9 mouse cellular contexts compared by ENCODE assay signal in genomic region chr3:94582944-94583343, GRCm38 (mm10). TPM values are rescaled to one million over a fixed set of nuclear protein-coding genes. Genes with fewer than 3 reads are reported as not detected.
DNase-seq lines count a peak whose midpoint lies in the region; ATAC-seq lines count a peak whose summit lies in the region.
"Had no signal": no experiment of that assay in that cellular context is flagged by ENCODE, and none has a peak within 500 bp of the region (broad histone marks: within the 10 kb centered on the region; RNA-seq: fewer than 3 reads in every experiment).

No protein-coding gene starts in this region.

- H3K9ac ChIP-seq in neural tube, embryonic 12.5 days, result no peak overlapping the region
- H3K9ac ChIP-seq in liver, embryonic 15.5 days, result 0 out of 2 replicates have a peak overlapping the region, but pooled peaks have one; percentile 85

- no peaks in the 10 kb centered on the region for H3K27me3 ChIP-seq in neural tube, embryonic 12.5 days (replicated peaks)
- H3K27me3 ChIP-seq in liver, embryonic 15.5 days, result no peaks in the 10 kb centered on the region

- DNase-seq in frontal cortex, postnatal 36 days (ENCODE audit: low spot score in 2 of 2), result no peak
- DNase-seq in neural tube, embryonic 10.5 days (ENCODE audit: extremely low spot score, low spot score), result no peak
- no peak for DNase-seq in right cerebral cortex, postnatal 4 days
- no peak for DNase-seq in kidney, postnatal 4 days
- DNase-seq in MN1 (ENCODE audit: low spot score), result no peak

- 0 out of 2 replicates have a peak overlapping the region, but pooled peaks have one; percentile 88 for H3K4me3 ChIP-seq in neural tube, embryonic 12.5 days
- H3K4me3 ChIP-seq in liver, embryonic 15.5 days (replicated peaks), result peak overlapping the region; percentile 93

- no peaks in the 10 kb centered on the region for H3K36me3 ChIP-seq in neural tube, embryonic 12.5 days
- no peaks in the 10 kb centered on the region for H3K36me3 ChIP-seq in liver, embryonic 15.5 days (replicated peaks)

- WGBS in neural tube, embryonic 12.5 days, result 75% methylated on average over 7 of the region's 7 CpGs
- 56% methylated on average over 7 of the region's 7 CpGs for WGBS in liver, embryonic 15.5 days (ENCODE audit: insufficient replicate concordance)

- H3K4me1 ChIP-seq in neural tube, embryonic 12.5 days, result peaks cover 19% of the 10 kb centered on the region
- H3K4me1 ChIP-seq in liver, embryonic 15.5 days (replicated peaks), result peaks cover 22% of the 10 kb centered on the region

- 0 out of 2 replicates have a peak, but pooled peaks have one; percentile 4 for ATAC-seq in frontal cortex, adult (ENCODE audit: low TSS enrichment)
- no peak for ATAC-seq in neural tube, embryonic 12.5 days (ENCODE audit: low FRiP score, low read depth)
- no peak for ATAC-seq in liver, embryonic 15.5 days (ENCODE audit: insufficient read depth)

- H3K27ac ChIP-seq in neural tube, embryonic 12.5 days, result no peak overlapping the region
- peak overlapping the region; percentile 84; the same call in 1 of the 2 replicates for H3K27ac ChIP-seq in liver, embryonic 15.5 days (replicated peaks)

- no peaks in the 10 kb centered on the region for H3K9me3 ChIP-seq in neural tube, embryonic 12.5 days
- H3K9me3 ChIP-seq in liver, embryonic 15.5 days (replicated peaks), result no peaks in the 10 kb centered on the region

- H3K4me2 ChIP-seq in neural tube, embryonic 12.5 days (replicated peaks), result no peak overlapping the region
- peak overlapping the region; percentile 94 for H3K4me2 ChIP-seq in liver, embryonic 15.5 days

RNA-seq across cellular contexts. Expression of gene Snx27, which starts 0.4 kb away (rescaled TPM):
- polyA plus RNA-seq in neural tube, embryonic 12.5 days (2016; fragmentation: Nextera tagmentation; extraction: Ambion mirVana), result 66.5 and 66.9 TPM in 2 replicates
- 12.0 and 12.1 TPM in 2 replicates for polyA plus RNA-seq in liver, embryonic 15.5 days (2015; fragmentation: Nextera tagmentation; extraction: Ambion mirVana)

RNA-seq across cellular contexts. Expression of gene Gm10972, which starts 60.0 kb away (rescaled TPM):
- not detected in 2 replicates for polyA plus RNA-seq in neural tube, embryonic 12.5 days (2016; fragmentation: Nextera tagmentation; extraction: Ambion mirVana)
- not detected in 2 replicates for polyA plus RNA-seq in liver, embryonic 15.5 days (2015; fragmentation: Nextera tagmentation; extraction: Ambion mirVana)
- polyA plus RNA-seq: spleen, adult 2 months had no signal
